Mouse (Mus musculus) CH12.LX (cell line): ENCODE results near the gene Gm20716. TPM values are rescaled to one million over a fixed set of nuclear protein-coding genes. Genes with fewer than 3 reads are reported as not detected.

Experiments
- DNase-seq: peaks from one replicate; pipeline ENCODE4 v3.0.0-alpha.2; 2013; ENCODE audit errors: extremely low read depth
- H3K27ac ChIP-seq: 2 replicates; pipeline ENCODE4 v1.5.1; 2012; ENCODE audit warnings: low read depth, mild to moderate bottlenecking, control low read depth, moderate library complexity; ENCODE audit not compliant: insufficient read depth
- H3K27me3 ChIP-seq: replicated peaks from 2 replicates; pipeline ENCODE3; 2012; ENCODE audit warnings: inconsistent platforms
- H3K36me3 ChIP-seq, 2 experiments: replicated peaks in 1 of 2; 2 replicates each; pipeline versions ENCODE3 to v1.6.1; 2012; ENCODE audit warnings: inconsistent platforms in 1 of 2, low read length in 1 of 2, mild to moderate bottlenecking in 1 of 2, mixed read lengths in 1 of 2, moderate library complexity in 1 of 2; ENCODE audit not compliant: control insufficient read depth in 1 of 2, insufficient read depth in 1 of 2
- H3K4me1 ChIP-seq, 2 experiments: 2 replicates each; pipeline ENCODE4 v1.6.1; 2012; ENCODE audit warnings: inconsistent platforms in 1 of 2, moderate library complexity in 1 of 2; ENCODE audit not compliant: insufficient read depth in 2 of 2, control insufficient read depth in 1 of 2
- H3K4me2 ChIP-seq: 2 replicates; pipeline ENCODE4 v1.6.1; 2012; ENCODE audit warnings: low read depth, mild to moderate bottlenecking, control low read depth; ENCODE audit not compliant: poor library complexity, insufficient read depth, severe bottlenecking
- H3K4me3 ChIP-seq, 3 experiments: fragments of 150-350 bp in 1 of 3; sonication (generic) in 1 of 3; replicated peaks in 1 of 3; 2 replicates each; pipeline versions ENCODE3 to v1.5.1; 2011 to 2012; ENCODE audit warnings: low read depth in 2 of 3, low read length in 2 of 3, mild to moderate bottlenecking in 2 of 3, moderate library complexity in 2 of 3, control low read depth in 1 of 3, improper control_type of control experiment in 1 of 3, inconsistent platforms in 1 of 3, mixed read lengths in 1 of 3; ENCODE audit not compliant: poor library complexity in 1 of 3
- H3K79me2 ChIP-seq: replicated peaks from 2 replicates; pipeline ENCODE4 v1.6.1; 2012; ENCODE audit warnings: mild to moderate bottlenecking, moderate library complexity; ENCODE audit not compliant: control insufficient read depth, poor library complexity, insufficient read depth, severe bottlenecking; ENCODE audit errors: extremely low read depth
- H3K9ac ChIP-seq: 2 replicates; pipeline ENCODE4 v1.6.1; 2012; ENCODE audit warnings: low read depth, mild to moderate bottlenecking, control low read depth, moderate library complexity; ENCODE audit not compliant: insufficient read depth
- H3K9me3 ChIP-seq: replicated peaks from 2 replicates; pipeline ENCODE3; 2012; ENCODE audit warnings: low read length, inconsistent platforms, mixed read lengths
- BHLHE40 ChIP-seq: IDR thresholded peaks from 2 replicates; pipeline ENCODE4 v1.6.1; 2011; ENCODE audit warnings: mild to moderate bottlenecking, low read depth, low read length, improper control_type of control experiment
- CHD2 ChIP-seq: IDR thresholded peaks from 2 replicates; pipeline ENCODE4 v1.6.1; 2011; ENCODE audit warnings: low read length, improper control_type of control experiment
- CTCF ChIP-seq, 2 experiments: IDR thresholded peaks in 1 of 2; conservative IDR thresholded peaks in 1 of 2; 2 replicates each; pipeline ENCODE4 v1.5.1; 2011 to 2012; ENCODE audit warnings: low read depth in 2 of 2, low read length in 2 of 2, improper control_type of control experiment in 1 of 2, inconsistent platforms in 1 of 2, mild to moderate bottlenecking in 1 of 2, moderate library complexity in 1 of 2
- E2F4 ChIP-seq: IDR thresholded peaks from 2 replicates; pipeline ENCODE4 v1.6.1; 2011; ENCODE audit warnings: low read depth, low read length, improper control_type of control experiment; ENCODE audit not compliant: insufficient replicate concordance
- GABPA ChIP-seq: IDR thresholded peaks from 2 replicates; pipeline ENCODE4 v1.6.1; 2012; ENCODE audit warnings: low read depth, low read length, improper control_type of control experiment, inconsistent platforms; ENCODE audit not compliant: insufficient replicate concordance
- HCFC1 ChIP-seq: IDR thresholded peaks from 2 replicates; pipeline ENCODE4 v1.6.1; 2012; ENCODE audit warnings: low read depth, mild to moderate bottlenecking, inconsistent platforms, low read length, improper control_type of control experiment
- IRF4 ChIP-seq: IDR thresholded peaks from 2 replicates; pipeline ENCODE4 v1.6.1; 2014; ENCODE audit warnings: low read depth, mild to moderate bottlenecking, inconsistent platforms, low read length, improper control_type of control experiment
- JUN ChIP-seq: IDR thresholded peaks from 2 replicates; pipeline ENCODE4 v1.6.1; 2011; ENCODE audit warnings: low read depth, mild to moderate bottlenecking, low read length, improper control_type of control experiment, moderate library complexity; ENCODE audit not compliant: insufficient read depth
- JUND ChIP-seq: conservative IDR thresholded peaks from 2 replicates; pipeline ENCODE4 v1.6.1; 2011; ENCODE audit warnings: low read depth, low read length, improper control_type of control experiment
- MAX ChIP-seq: IDR thresholded peaks from 2 replicates; pipeline ENCODE4 v1.6.1; 2011; ENCODE audit warnings: low read length, improper control_type of control experiment
- MAZ ChIP-seq: IDR thresholded peaks from 2 replicates; pipeline ENCODE4 v1.6.1; 2012; ENCODE audit warnings: low read depth, mild to moderate bottlenecking, inconsistent platforms, low read length, improper control_type of control experiment, moderate library complexity
- MXI1 ChIP-seq: IDR thresholded peaks from 2 replicates; pipeline ENCODE4 v1.6.1; 2011; ENCODE audit warnings: mild to moderate bottlenecking, low read depth, low read length, improper control_type of control experiment
- NELFE ChIP-seq: IDR thresholded peaks from 2 replicates; pipeline ENCODE4 v1.6.1; 2011; ENCODE audit warnings: low read depth, low read length, improper control_type of control experiment
- NRF1 ChIP-seq: IDR thresholded peaks from 2 replicates; pipeline ENCODE4 v1.6.1; 2014; ENCODE audit warnings: low read depth, mild to moderate bottlenecking, inconsistent platforms, low read length, improper control_type of control experiment, moderate library complexity
- POLR2A ChIP-seq: IDR thresholded peaks from 2 replicates; pipeline ENCODE4 v1.6.1; 2011; ENCODE audit warnings: low read depth, mild to moderate bottlenecking, improper control_type of control experiment, low read length
- RAD21 ChIP-seq: IDR thresholded peaks from 2 replicates; pipeline ENCODE4 v1.6.1; 2011; ENCODE audit warnings: low read depth, mild to moderate bottlenecking, low read length, improper control_type of control experiment, moderate library complexity
- SIN3A ChIP-seq: IDR thresholded peaks from 2 replicates; pipeline ENCODE4 v1.6.1; 2012; ENCODE audit warnings: low read length, improper control_type of control experiment, inconsistent platforms
- UBTF ChIP-seq: IDR thresholded peaks from 2 replicates; pipeline ENCODE4 v1.6.1; 2012; ENCODE audit warnings: low read depth, mild to moderate bottlenecking, inconsistent platforms, low read length, improper control_type of control experiment, moderate library complexity
- USF1 ChIP-seq: IDR thresholded peaks from 2 replicates; pipeline ENCODE4 v1.6.1; 2014; ENCODE audit warnings: low read depth, mild to moderate bottlenecking, inconsistent platforms, low read length, improper control_type of control experiment
- ZC3H11A ChIP-seq: IDR thresholded peaks from 2 replicates; pipeline ENCODE4 v1.6.1; 2012; ENCODE audit warnings: low read depth, mild to moderate bottlenecking, inconsistent platforms, low read length, improper control_type of control experiment
- ZKSCAN1 ChIP-seq: IDR thresholded peaks from 2 replicates; pipeline ENCODE4 v1.6.1; 2012; ENCODE audit warnings: low read depth, inconsistent platforms, low read length, improper control_type of control experiment, borderline replicate concordance
- dilution Hi-C: fragments of 300-500 bp; cut with MboI; formaldehyde crosslinking; loops from 2 replicates; pipeline ENCODE4 v1.14.3; 2020; ENCODE audit warnings: low sequenced_read_pairs; ENCODE audit not compliant: extremely low pct_unique_long_range_greater_than_20kb, extremely low pct_ligation_motif_present
- in situ Hi-C: fragments of 300-500 bp; cut with MboI; formaldehyde crosslinking; loops from 3 replicates; pipeline ENCODE4 v1.14.3; 2019; ENCODE audit warnings: low sequenced_read_pairs, low pct_ligation_motif_present, low pct_unique_long_range_greater_than_20kb, mixed read lengths
- polyA plus RNA-seq: library from polyadenylated mRNA; unstranded; fragments of >175 nt; gene quantifications from 2 replicates; pipeline ENCODE4 v1.2.1, GENCODE M21; 2012; ENCODE audit warnings: low read depth; ENCODE audit not compliant: insufficient read length
- total RNA-seq, 2 experiments: library from RNA; depleted of rRNA; stranded (reverse); fragments of 300-350 nt in 1 of 2; fragments of >200 nt in 1 of 2; gene quantifications; 2 replicates each; pipeline ENCODE4 v1.2.3; 2012 to 2014

The Gm20716 gene
- total and polyA plus RNA-seq, 3 experiments = 27.8 to 34.8 (median 28.6) TPM

DNA sequence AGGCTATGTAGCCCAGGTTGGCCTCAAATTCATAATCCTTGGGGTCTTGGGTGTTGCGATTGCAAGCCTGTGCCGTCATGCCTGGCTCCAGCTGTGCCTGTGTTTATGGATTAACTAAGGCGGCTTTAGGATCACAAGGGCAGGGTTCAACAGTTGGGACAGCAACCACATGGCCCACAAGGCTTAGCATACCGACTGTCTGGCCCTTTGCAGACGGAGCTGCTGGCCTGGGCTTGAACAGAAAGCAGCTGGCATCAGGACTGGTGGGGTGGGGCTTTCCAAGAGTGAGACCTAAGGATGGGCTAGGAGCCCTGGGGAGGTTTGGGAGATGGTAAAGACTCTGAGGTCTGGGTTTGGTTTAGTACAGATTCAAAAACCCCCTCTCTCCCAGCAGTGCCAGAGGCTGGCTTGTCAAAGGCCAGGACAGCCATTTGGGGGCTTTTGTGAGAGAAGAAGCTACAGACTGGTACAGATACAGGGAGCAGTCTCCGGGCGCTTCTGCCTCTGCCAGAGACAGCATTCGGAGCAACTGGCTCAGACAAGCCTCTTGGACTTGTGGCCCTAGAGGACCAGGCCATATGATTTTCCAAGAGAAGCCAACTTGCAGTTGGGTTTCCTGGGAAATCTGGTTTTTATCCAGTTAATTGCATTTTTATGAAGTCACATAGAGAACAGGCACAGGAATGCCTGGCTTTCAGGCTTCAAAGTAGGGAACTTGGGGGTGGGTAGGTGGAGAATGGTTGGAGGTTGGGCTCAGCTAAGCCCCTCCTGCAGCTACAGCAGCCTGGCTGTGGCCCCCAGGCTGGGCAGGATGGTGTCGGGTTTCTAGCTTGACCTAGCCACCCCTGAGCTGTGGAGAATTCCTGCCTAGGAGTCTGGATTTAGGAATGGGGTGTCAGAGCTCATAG, 61.0 kb downstream of the Gm20716 start:
- in situ Hi-C loops = no loop called here
- Histone ChIP-seq H3K4me1 (peaks cover 4 to 12% of the 10 kb centered on the region in 2 experiments; a peak in 3 of 4 replicates), H3K27ac (no peak overlapping the region), H3K4me2 (no peak overlapping the region; the same call in 1 of the 2 replicates), H3K4me3 (no peak overlapping the region), H3K9me3 (no peaks in the 10 kb centered on the region), H3K36me3 (peaks cover 0 to 10% of the 10 kb centered on the region in 2 experiments), H3K79me2 (no peaks in the 10 kb centered on the region), H3K9ac (no peak overlapping the region), H3K27me3 (no peaks in the 10 kb centered on the region)
- dilution Hi-C loops = no loop called here
- no peak for DNase-seq
- TF ChIP-seq MXI1 (no peak), GABPA (no peak), USF1 (no peak), E2F4 (no peak), BHLHE40 (no peak), POLR2A (no peak), ZKSCAN1 (no peak), MAX (no peak), ZC3H11A (no peak), HCFC1 (no peak), NRF1 (no peak), JUN (no peak), NELFE (no peak), MAZ (no peak), UBTF (no peak), SIN3A (no peak), RAD21 (no peak), JUND (no peak), CTCF (conservative IDR thresholded peaks at IDR 0.05 in 1 of 2, IDR thresholded peaks at IDR 0.05 in 1 of 2; ENCODE audit: low read depth in 2 of 2, low read length in 2 of 2) (no peak), IRF4 (no peak)

DNA sequence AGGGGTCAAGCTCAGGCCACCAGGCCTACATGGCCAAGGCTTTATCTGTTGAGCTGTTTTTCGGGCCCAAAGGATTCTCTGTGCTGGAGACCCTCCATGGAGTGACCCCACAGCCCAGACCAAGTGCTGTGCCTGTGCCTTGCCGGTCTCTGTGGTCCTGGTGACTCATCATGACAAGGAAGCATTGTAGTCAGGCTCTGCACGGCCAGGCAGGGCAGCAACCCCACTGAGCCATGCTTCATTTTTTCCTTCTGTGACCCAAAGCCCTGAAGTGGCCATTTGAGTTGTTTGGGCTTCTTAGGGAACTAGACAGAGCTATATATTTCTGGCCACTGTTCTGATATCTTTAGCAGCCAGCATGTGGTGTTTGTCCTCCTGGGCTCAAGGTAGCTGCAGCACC, 62.4 kb downstream of the Gm20716 start:
- dilution Hi-C loops = no loop called here

More for the DNA sequence above, 62.4 kb downstream of the Gm20716 start:
- DNase-seq = no peak
- Histone ChIP-seq H3K4me3 (no peak overlapping the region), H3K9ac (no peak overlapping the region), H3K27ac (no peak overlapping the region), H3K4me2 (no peak overlapping the region), H3K4me1 (peaks cover 4 to 12% of the 10 kb centered on the region in 2 experiments; a peak in 3 of 4 replicates)
- TF ChIP-seq BHLHE40 (no peak), CHD2 (no peak)
- TF ChIP-seq, all 38 proteins: peak for 0
- Histone ChIP-seq H3K36me3 (peaks cover 0 to 2% of the 10 kb centered on the region in 2 experiments), H3K79me2 (no peaks in the 10 kb centered on the region), H3K9me3 (no peaks in the 10 kb centered on the region), H3K27me3 (no peaks in the 10 kb centered on the region)
- in situ Hi-C loops = no loop called here
